Mouse (Mus musculus) gastrocnemius, adult 18-20 months (tissue): ENCODE measurements around the gene Abraxas1. TPM values are rescaled to one million over a fixed set of nuclear protein-coding genes. Genes with fewer than 3 reads are reported as not detected.
A peak's percentile ranks its signal among the peaks of the same experiment; 100 is the strongest.

Source experiments
- DNase-seq: peaks from one replicate; pipeline ENCODE4 v3.0.0; 2021; ENCODE audit warnings: low spot score
- long read RNA-seq, 2 experiments: library from polyadenylated mRNA; stranded (forward); transcript quantifications; one replicate each; pipeline ENCODE4 v2.0.0; 2021
- total RNA-seq, 2 experiments: library from RNA; stranded (reverse); gene quantifications; 2 replicates each; pipeline ENCODE4 v1.2.3; 2021

Abraxas1 gene
- total RNA-seq: 1 to 10 TPM; 4.1 to 4.9 TPM
- long read RNA-seq, experiment 1, partial matches to known transcripts: 0 of 6 reads
- long read RNA-seq, experiment 1, other reads (novel, unspliced or antisense): 2 of 6 reads
- long read RNA-seq, experiment 2, partial matches to known transcripts: 1 of 5 reads
- long read RNA-seq, experiment 2, other reads (novel, unspliced or antisense): 0 of 5 reads

- DNase-seq: peak; percentile 86
These were observed at the start of gene Abraxas1 for GRCm38 (mm10) chr5:100820483-100821184. Gene Abraxas1 (minus strand): TSS chr5:100820965.

GRCm38 (mm10) chr5:100869197-100869895 lies 48.6 kb upstream of the Abraxas1 start:
- DNase-seq: no peak

GRCm38 (mm10) chr5:100866183-100866582 lies 45.4 kb upstream of the Abraxas1 start:
- no peak for DNase-seq

GRCm38 (mm10) chr5:100864438-100864837 lies 43.7 kb upstream of the Abraxas1 start:
- peak; percentile 6 for DNase-seq

DNA sequence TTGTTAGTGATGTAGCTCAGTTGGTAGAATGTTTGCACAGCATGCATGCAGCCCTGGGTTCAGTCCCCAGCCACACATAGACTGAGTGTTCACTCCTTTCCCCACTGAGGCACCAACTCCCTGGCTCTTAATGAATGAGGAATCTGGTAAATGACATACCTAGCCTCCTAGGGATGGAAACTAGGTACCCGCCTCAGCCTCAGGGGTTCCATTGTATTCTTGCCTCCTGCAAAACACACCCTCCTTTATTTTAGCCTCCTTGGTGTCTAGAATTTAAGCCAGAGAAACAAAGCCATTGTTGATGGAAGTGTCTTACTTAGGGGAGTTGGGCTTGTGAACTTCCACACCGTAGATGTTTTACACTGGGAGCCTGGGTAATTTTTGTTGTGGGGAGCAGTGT lies 42.3 kb upstream of the Abraxas1 start:
- no peak for DNase-seq

- no peak for DNase-seq
These were observed 41.0 kb upstream of the Abraxas1 start for GRCm38 (mm10) chr5:100861811-100862210.

GRCm38 (mm10) chr5:100861140-100861539 lies 40.4 kb upstream of the Abraxas1 start:
- no peak for DNase-seq

DNA sequence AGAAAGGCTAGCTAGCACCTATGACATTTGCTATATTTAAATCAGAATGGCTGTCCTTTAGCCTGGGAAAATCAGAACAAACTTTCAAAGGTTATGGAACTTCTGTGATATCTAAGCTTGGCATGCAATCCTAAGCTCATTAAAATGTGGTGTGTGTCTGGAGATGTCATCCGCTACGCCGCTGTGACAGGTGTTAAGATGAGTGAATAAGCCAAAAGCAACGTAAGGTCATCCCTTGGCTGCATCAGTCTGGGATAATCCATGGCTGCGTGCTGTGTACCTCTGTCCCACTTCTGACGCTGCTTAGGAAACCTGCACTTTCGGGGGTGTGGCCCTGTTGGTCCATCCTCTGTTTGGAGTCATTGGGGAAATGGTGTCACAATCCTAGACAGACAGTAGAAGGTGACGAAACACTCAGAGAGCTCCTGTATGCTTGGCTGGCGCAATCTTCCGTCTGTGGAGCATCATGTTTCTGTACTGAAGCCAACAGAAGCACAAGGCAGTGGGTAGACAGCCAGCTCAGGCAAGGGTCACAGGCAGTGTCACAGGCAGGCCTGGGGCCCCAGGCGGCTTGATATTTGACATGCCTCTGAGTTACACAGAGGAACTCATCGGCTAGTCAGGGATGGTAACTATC lies 39.8 kb upstream of the Abraxas1 start:
- DNase-seq: peak; percentile 84

DNA sequence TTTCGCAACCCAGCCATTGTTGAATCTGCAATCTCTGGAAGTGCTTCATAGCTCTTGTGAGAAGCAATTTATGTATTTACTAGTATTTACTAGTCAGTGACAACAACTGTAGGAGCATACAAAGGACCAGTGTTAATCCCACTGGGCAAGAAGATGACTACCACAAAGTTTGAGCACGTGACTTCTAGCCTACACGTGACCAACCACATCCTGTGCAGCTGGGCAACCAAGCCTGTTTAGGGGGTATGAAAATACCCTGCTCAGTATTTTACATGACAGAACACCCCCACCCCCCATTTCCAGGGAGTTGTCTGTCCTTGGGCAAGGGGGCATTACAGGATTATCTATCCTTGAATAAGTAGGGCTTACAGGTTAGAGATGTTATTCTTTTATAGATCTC lies 35.8 kb upstream of the Abraxas1 start:
- DNase-seq: no peak

DNA sequence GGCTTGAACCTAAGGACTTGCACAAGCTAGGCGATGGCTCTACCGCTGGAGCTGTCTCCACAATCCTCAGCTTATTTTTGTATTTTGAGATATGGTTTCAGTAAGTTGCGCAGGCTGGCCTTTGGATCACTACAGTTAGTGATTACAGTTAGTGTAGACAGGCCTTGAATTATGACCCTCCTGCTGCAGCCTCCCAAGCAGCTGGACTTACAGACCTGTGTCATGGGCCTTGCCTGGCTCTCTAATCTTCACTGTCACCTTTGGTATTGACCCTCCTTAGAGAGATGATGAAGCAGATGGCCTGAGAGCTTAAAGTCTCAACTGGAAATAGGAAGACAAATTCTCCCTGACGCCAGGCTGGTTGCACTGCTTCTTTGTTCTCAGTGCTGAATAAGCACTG lies 33.2 kb upstream of the Abraxas1 start:
- DNase-seq: no peak

- no peak for DNase-seq
These were observed 26.4 kb upstream of the Abraxas1 start for GRCm38 (mm10) chr5:100847143-100847542.

DNA sequence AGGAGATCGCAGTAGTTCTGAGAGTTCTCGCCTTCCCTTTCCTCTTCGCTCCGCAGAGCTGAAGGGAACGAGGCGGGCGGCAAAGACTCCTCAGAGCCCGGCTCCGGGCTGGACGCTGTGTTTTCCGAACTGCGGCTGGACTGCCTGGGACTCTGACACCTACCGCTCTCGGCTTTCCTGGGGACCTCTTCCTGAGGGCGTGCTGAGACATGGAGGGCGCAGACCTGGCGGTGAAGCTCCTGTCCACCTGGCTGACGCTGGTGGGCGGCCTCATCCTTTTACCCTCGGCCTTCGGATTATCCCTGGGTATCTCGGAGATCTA lies 25.8 kb upstream of the Abraxas1 start:
- no peak for DNase-seq

DNA sequence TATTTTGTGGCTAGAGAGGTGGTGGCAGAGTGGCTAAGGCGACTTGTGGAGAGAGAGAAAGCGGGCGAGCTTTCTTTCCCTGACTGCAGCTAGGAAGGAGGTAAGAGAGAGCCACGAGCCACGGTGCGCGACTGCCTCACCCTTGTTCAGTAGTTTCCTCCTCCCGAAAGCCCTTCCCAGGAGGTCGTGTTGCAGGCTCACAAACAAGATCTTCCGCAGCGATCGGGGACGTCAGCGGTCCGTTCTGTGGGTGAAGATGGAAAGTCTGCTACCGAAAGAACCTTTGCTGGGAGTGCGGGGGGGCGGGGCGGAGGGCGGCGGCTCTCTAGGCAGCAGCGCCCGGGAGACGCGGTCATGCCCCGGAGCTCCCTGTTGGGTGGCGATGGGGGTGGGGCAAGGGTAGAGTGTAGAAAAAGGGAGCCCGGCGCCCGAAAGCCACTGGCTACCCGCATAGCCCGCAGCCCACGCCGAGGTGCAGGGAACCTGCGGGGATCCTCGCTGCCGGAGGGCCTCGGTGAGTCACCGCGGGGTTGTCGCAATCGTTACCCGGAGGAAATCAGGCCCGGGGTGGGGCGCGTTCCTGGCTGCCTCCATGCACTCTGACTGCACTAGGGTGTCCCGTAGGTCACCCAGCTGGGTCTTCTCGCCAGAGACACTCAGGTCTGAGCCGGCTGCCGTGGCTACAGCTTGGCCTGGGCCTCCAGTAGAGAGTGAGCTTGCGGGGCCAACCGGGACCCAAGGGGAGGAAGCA lies 25.3 kb upstream of the Abraxas1 start:
- DNase-seq: peak; percentile 81

- peak; percentile 45 for DNase-seq
These were observed 24.7 kb upstream of the Abraxas1 start, which contains the start of gene Gpat3 for GRCm38 (mm10) chr5:100845485-100845847. Gene Gpat3 (plus strand): TSS chr5:100845713.

- no peak for DNase-seq
These were observed 23.7 kb upstream of the Abraxas1 start for GRCm38 (mm10) chr5:100844485-100844884.

GRCm38 (mm10) chr5:100837907-100838306 lies 17.1 kb upstream of the Abraxas1 start:
- DNase-seq: no peak

- no peak for DNase-seq
These were observed 15.2 kb upstream of the Abraxas1 start for GRCm38 (mm10) chr5:100835862-100836538.

DNA sequence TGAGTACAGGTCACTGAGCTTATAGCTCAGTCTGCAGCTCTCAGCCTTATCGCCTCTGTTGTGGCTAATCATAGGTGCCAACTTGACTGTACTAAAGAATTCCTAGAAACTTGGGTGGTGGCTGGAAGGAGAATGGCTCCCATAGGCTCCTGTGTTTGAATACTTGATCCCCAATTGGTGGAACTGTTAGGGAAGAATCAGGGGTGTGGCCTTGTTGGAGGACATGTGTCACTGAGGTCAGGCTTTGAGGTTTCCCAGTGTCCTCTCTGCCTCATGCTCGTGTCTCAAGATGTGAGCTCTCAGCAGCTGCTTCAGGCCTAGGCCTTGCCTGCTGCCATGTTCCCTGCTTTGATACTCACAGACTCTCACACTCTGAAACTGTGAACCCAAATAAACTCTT lies 13.1 kb upstream of the Abraxas1 start:
- no peak for DNase-seq

DNA sequence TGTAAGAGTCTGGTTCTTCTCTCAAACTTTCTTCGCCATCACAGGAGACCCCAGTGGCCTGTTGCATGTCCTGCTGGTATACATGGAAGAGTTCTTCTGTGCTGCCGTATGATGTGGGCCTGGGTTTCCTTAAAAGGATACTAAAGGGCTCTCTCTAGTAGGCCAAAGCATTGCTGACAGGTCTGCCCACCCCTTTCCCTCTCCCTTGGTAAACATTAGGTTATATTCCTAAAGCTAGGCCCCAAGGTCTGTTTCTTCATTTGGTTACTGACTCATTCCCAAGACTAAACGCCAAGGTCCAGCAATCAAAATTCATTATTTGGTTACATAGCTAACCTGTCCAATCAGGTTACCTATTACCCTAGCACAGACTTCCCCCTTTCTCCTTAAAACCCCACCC lies 11.9 kb upstream of the Abraxas1 start:
- no peak for DNase-seq

DNA sequence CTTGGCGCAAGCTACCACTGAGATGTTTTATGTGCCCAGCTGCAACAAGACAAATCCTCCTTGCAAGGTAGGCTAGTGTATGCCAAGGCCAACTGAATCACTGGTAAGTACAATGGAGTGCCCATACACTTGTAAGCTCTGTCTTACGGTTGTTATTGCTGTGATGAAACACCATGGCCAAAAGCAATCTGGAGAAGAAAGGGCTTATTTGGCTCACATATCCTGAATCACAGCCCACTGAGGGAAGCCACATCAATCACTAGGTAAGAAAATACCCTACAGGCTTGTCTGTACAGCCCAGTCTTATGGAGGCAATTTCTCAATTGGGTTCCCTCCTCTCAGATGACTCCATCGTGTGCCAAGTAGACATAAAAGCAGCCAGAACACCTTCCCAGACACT lies 7.9 kb upstream of the Abraxas1 start:
- DNase-seq: no peak

DNA sequence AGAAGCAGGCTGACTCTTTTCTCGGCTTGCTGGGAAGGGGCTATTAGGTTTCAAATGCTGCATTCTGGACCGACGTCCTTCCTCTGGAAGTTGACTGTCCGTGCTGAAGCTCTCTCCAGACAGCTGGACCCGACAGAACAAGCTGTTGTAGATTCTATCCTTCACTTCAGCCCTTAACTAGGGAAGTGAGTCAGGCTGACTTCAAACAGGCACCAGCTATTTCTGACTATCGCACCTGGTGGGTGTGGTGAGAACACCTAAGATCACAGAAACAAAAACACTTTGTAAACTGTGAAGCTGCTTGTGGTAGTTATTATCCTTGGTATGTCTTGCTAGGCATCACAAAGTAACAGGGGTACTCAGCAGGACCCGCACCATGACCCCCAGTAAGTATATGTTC lies 5.8 kb upstream of the Abraxas1 start:
- no peak for DNase-seq
